Mouse (Mus musculus): ENCODE measurements at regions not wholly inside any gene's neighbourhood (a gene's known extent, or its start where the extent isn't known, plus 50 kb on each side); places are given as distances from the start of the nearest gene placed in this dataset.
"Not testable (repeated sequence)": the region's sequence is repeated elsewhere in the genome, so short reads cannot be mapped to it uniquely, and the experiment has no call there.

DNA sequence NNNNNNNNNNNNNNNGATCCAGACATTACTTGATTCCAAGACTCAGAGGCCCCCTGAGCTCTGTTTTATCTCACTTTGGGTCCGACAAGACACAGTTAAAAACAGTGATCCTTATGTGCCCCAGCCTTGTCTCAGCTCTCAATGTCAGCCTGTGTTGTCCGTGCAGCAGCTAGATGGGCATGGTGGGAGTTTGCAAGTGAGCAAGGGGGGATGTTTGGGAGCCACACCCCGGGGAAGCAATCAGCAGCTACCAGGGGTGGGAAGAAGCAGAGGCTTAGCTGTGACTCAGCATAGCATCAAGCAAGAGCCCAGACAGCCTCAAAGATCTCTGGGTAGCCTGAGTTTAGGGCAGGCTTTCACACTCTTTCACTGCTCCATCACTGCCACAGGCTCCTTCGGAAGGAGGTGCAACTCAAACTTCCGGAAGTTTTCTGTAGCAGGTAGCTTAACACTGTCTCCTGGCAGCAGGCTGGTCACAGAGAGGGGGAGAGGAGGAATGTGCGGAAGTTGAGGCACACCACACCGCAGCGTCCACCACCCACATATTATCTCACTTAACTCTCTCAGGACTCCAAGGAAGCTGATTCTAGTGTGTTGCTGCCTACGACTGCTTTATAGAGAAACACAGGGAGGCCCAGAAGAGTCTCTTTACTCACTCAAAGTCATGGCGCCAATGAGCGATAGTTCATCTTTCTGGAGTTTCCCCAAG lies 80.2 kb upstream of the Defb33 start:
- DNase-seq (ENCODE audit: low read depth, low spot score) = peak; percentile 3

- DNase-seq (ENCODE audit: low read depth, low spot score) = not testable (repeated sequence)
Measured at GRCm38 (mm10) chr8:20813493-20813892, 79.0 kb upstream of the Defb33 start.

DNA sequence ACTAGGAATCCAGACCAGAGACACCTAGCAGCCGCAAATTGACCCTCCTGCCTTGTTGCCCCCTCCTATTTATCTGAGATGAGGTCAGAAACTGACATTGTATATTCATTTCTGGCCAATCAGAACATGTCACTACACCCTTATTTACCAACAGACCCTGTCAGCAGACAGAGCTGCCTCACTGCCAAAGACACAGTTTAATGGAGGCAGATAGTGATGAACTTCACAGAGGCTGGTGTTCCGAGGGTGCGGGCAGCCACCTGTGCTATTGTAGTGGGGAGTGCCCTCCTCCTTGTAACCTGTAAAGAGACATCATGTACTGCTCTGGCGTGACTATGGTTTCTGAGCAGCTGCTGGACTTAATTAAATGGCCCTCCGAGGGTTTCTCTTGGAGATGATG lies 70.0 kb upstream of the Defb33 start:
- not testable (repeated sequence) for DNase-seq (ENCODE audit: low read depth, low spot score)

DNA sequence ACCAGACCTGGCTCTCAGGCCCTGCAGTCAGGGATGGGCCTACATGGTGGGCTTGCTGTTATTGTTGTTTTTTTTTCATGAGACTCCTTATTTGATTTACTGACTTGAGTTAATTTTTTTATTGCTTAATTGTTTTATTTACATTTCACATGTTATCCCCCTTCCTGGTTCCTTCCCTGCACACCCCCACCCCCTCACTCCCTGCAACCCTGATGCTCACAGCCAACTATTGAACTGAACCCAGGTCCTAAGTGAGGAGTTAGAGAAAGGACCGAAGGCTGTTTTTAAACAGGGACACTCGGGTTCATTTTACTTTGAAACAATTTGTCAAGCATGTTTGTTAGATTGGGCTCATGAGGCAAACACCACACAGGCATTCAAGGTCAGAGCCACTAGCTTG lies 69.2 kb upstream of the Defb33 start:
- DNase-seq (ENCODE audit: low read depth, low spot score) = not testable (repeated sequence)

DNA sequence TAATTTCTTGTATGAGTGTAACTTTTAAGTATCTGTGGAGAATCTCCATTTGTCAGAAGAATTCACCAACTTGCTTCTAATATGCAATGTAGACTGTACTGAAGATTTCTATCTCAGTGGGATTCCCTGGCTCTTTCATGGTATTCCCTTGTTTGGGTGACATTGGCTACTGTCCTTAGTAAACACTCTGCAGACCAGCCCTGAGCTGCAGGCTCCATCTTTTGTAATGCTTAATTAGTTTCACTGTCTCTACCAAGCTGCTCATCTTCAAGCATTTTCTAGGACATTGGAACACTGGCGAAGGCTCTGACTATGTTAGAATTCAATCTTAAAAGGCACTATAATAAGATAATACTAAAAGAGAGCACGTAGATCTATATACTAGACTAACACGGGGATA lies 53.0 kb upstream of the Defb33 start:
- not testable (repeated sequence) for DNase-seq (ENCODE audit: low read depth, low spot score)
